Mouse (Mus musculus): ENCODE data around the gene Jagn1. TPM values are rescaled to one million over a fixed set of nuclear protein-coding genes. Genes with fewer than 3 reads are reported as not detected.

Gene Jagn1
- polyA plus RNA-seq, 1 experiment from 2014 or later: 75.0 TPM

- no peak overlapping the region for H3K27ac ChIP-seq (ENCODE audit: low read depth, low read length)
- H3K27me3 ChIP-seq (ENCODE audit: control insufficient read depth, insufficient read depth, low read length): no peaks in the 10 kb centered on the region
- no peaks in the 10 kb centered on the region for H3K36me3 ChIP-seq (ENCODE audit: control insufficient read depth, insufficient read depth, low read length)
- H3K9ac ChIP-seq (ENCODE audit: low read length): no peak overlapping the region
- 74% methylated on average over 9 of the region's 9 CpGs for WGBS
- H3K4me3 ChIP-seq (ENCODE audit: low read depth, low read length): no peak overlapping the region
- DNase-seq (ENCODE audit: low spot score, missing footprints) (no peak), ATAC-seq (ENCODE audit: low FRiP score) (no peak)
- H3K9me3 ChIP-seq (ENCODE audit: control insufficient read depth, low read length): no peaks in the 10 kb centered on the region
- no peak overlapping the region for H3K4me2 ChIP-seq
- H3K4me1 ChIP-seq (ENCODE audit: control insufficient read depth, insufficient read depth, low read length): no peaks in the 10 kb centered on the region
Measured at GRCm38 (mm10) chr6:113406683-113407082, 35.7 kb upstream of the Jagn1 start.

GRCm38 (mm10) chr6:113410001-113410400 is 32.4 kb upstream of the Jagn1 start:
- Histone ChIP-seq H3K9ac (ENCODE audit: low read length) (no peak overlapping the region), H3K9me3 (ENCODE audit: control insufficient read depth, low read length) (no peaks in the 10 kb centered on the region), H3K4me2 (no peak overlapping the region), H3K27me3 (ENCODE audit: control insufficient read depth, insufficient read depth, low read length) (no peaks in the 10 kb centered on the region), H3K27ac (ENCODE audit: low read depth, low read length) (no peak overlapping the region), H3K36me3 (ENCODE audit: control insufficient read depth, insufficient read depth, low read length) (no peaks in the 10 kb centered on the region), H3K4me1 (ENCODE audit: control insufficient read depth, insufficient read depth, low read length) (no peaks in the 10 kb centered on the region), H3K4me3 (ENCODE audit: low read depth, low read length) (no peak overlapping the region)
- 76% methylated on average over 1 of the region's 1 CpGs for WGBS
- ATAC-seq (ENCODE audit: low FRiP score) (no peak), DNase-seq (ENCODE audit: low spot score, missing footprints) (peak; percentile 57)

DNA sequence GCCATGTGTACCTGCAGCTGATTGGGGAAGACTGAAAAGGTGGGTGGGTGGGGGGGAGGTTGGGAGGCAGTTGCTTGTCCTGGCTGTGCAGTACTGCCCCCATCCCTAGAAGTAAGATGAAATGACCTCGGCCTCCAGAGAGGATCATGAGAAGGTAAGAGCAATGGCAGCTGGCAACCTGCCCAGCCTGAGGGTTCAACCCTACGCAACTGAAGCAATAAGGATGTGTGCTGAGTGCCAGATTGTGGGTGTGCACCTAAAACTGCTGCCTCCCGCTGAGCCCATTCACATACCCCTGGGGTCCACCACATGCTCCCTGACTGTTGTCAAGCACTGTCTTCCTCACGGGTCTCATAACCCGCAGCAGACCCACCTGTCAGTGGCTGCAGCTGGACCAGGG is 26.0 kb upstream of the Jagn1 start:
- Histone ChIP-seq H3K4me1 (ENCODE audit: control insufficient read depth, insufficient read depth, low read length) (peaks cover 10% of the 10 kb centered on the region), H3K9ac (ENCODE audit: low read length) (no peak overlapping the region), H3K27me3 (ENCODE audit: control insufficient read depth, insufficient read depth, low read length) (no peaks in the 10 kb centered on the region), H3K4me3 (ENCODE audit: low read depth, low read length) (no peak overlapping the region), H3K36me3 (ENCODE audit: control insufficient read depth, insufficient read depth, low read length) (peaks cover 2% of the 10 kb centered on the region; the same call in 1 of the 2 replicates), H3K4me2 (no peak overlapping the region), H3K9me3 (ENCODE audit: control insufficient read depth, low read length) (no peaks in the 10 kb centered on the region), H3K27ac (ENCODE audit: low read depth, low read length) (no peak overlapping the region)
- WGBS: 86% methylated on average over 5 of the region's 5 CpGs
- no peak for DNase-seq (ENCODE audit: low spot score, missing footprints)
- no peak for ATAC-seq (ENCODE audit: low FRiP score)

DNA sequence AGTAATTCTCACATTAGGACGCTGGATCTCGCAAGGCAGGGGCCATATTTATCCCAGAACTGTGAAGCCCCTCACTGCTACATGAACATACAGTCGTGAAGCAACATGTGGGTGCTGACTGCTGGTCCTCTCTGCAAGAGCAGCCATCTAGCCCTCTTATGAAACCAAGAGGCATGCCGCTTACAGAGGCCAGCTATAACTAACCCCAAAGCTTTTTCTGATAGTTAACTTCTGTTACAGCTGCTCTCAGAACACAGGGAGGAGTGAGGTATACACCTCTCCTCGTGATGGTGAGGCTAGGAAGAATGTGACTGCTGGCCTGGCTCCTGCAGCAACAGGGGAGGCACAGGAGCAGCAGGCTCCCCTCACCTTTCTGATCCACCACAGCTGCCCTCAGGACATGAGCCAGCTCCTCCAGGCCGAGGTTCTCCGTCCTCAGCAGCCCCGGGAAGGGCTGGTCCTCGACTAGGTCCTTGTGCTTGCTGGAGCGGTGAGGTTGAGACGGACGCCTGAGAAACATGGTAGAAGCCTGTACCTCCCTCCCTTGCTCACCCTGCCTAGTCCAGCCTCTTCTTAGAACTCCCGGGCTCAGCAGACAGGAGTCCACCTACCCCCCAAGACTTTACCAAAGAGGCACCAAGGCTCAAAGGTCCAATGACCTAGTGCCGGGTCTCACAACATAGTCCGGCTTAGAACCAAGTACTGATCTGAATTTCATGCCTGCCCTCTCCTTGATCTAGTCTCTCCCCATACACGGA is 23.7 kb upstream of the Jagn1 start:
- peak overlapping the region; percentile 93 for H3K4me2 ChIP-seq
- H3K9me3 ChIP-seq (ENCODE audit: control insufficient read depth, low read length): no peaks in the 10 kb centered on the region
- WGBS: 16% methylated on average over 16 of the region's 16 CpGs
- H3K4me3 ChIP-seq (ENCODE audit: low read depth, low read length): peak overlapping the region; percentile 64
- peaks cover 2% of the 10 kb centered on the region; the same call in 1 of the 2 replicates for H3K36me3 ChIP-seq (ENCODE audit: control insufficient read depth, insufficient read depth, low read length)
- H3K9ac ChIP-seq (ENCODE audit: low read length): peak overlapping the region; percentile 78
- ATAC-seq (ENCODE audit: low FRiP score): no peak; the same call in none of the 2 replicates
- no peaks in the 10 kb centered on the region for H3K27me3 ChIP-seq (ENCODE audit: control insufficient read depth, insufficient read depth, low read length)
- H3K4me1 ChIP-seq (ENCODE audit: control insufficient read depth, insufficient read depth, low read length): peaks cover 10% of the 10 kb centered on the region
- no peak overlapping the region for H3K27ac ChIP-seq (ENCODE audit: low read depth, low read length)
- peak; percentile 91 for DNase-seq (ENCODE audit: low spot score, missing footprints)

GRCm38 (mm10) chr6:113419199-113419587 is 23.2 kb upstream of the Jagn1 start, which contains the start of gene Rpusd3:
Gene Rpusd3, minus strand, starts transcription at chr6:113419340.
- Histone ChIP-seq H3K27me3 (ENCODE audit: control insufficient read depth, insufficient read depth, low read length) (no peaks in the 10 kb centered on the region), H3K4me3 (ENCODE audit: low read depth, low read length) (peak within 1 kb of the TSS; percentile 64), H3K27ac (ENCODE audit: low read depth, low read length) (no peak within 1 kb of the TSS), H3K36me3 (ENCODE audit: control insufficient read depth, insufficient read depth, low read length) (peaks cover 2% of the 10 kb centered on the region; the same call in 1 of the 2 replicates), H3K9ac (ENCODE audit: low read length) (peak within 1 kb of the TSS; percentile 78), H3K4me2 (peak within 1 kb of the TSS; percentile 93), H3K4me1 (ENCODE audit: control insufficient read depth, insufficient read depth, low read length) (peaks cover 10% of the 10 kb centered on the region), H3K9me3 (ENCODE audit: control insufficient read depth, low read length) (no peaks in the 10 kb centered on the region)
- peak; percentile 100 for DNase-seq (ENCODE audit: low spot score, missing footprints)
- peak; percentile 98 for ATAC-seq (ENCODE audit: low FRiP score)
- under 1% methylated on average over 25 of the region's 25 CpGs for WGBS

GRCm38 (mm10) chr6:113423000-113423399 is 19.4 kb upstream of the Jagn1 start:
- no peaks in the 10 kb centered on the region for H3K27me3 ChIP-seq (ENCODE audit: control insufficient read depth, insufficient read depth, low read length)
- DNase-seq (ENCODE audit: low spot score, missing footprints) (no peak), ATAC-seq (ENCODE audit: low FRiP score) (no peak)
- H3K27ac ChIP-seq (ENCODE audit: low read depth, low read length): no peak overlapping the region
- 79% methylated on average over 4 of the region's 4 CpGs for WGBS
- H3K9me3 ChIP-seq (ENCODE audit: control insufficient read depth, low read length): no peaks in the 10 kb centered on the region; the same call in 1 of the 2 replicates
- no peak overlapping the region for H3K4me3 ChIP-seq (ENCODE audit: low read depth, low read length)
- H3K9ac ChIP-seq (ENCODE audit: low read length): no peak overlapping the region
- no peak overlapping the region for H3K4me2 ChIP-seq
- no peaks in the 10 kb centered on the region for H3K36me3 ChIP-seq (ENCODE audit: control insufficient read depth, insufficient read depth, low read length)
- H3K4me1 ChIP-seq (ENCODE audit: control insufficient read depth, insufficient read depth, low read length): peaks cover 9% of the 10 kb centered on the region

DNA sequence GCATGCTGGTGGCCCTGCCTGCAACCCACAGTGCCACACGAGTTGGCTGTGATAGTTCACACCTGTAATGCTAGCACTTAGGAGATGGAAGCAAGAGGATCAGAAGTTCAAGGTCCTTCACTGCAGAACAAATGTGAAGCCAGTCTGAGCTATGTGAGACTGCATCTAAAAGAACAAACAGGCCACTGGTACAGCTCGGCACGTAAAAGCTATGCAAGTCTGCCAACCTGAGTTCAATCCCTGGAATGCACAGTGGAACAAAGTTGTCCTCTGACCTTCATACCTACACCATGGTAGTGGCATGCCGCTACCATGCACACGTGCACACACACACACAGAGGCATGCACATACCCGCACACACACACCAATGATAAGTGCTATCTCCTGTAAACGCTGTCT is 18.2 kb upstream of the Jagn1 start:
- no peak for DNase-seq (ENCODE audit: low spot score, missing footprints)
- H3K4me3 ChIP-seq (ENCODE audit: low read depth, low read length): no peak overlapping the region
- H3K27me3 ChIP-seq (ENCODE audit: control insufficient read depth, insufficient read depth, low read length): no peaks in the 10 kb centered on the region
- no peak for ATAC-seq (ENCODE audit: low FRiP score)
- 86% methylated on average over 7 of the region's 7 CpGs for WGBS
- H3K4me2 ChIP-seq: no peak overlapping the region
- no peak overlapping the region for H3K9ac ChIP-seq (ENCODE audit: low read length)
- H3K27ac ChIP-seq (ENCODE audit: low read depth, low read length): no peak overlapping the region
- H3K4me1 ChIP-seq (ENCODE audit: control insufficient read depth, insufficient read depth, low read length): 0 out of 2 replicates have a peak, but pooled peaks cover 2% of the 10 kb centered on the region
- no peaks in the 10 kb centered on the region for H3K36me3 ChIP-seq (ENCODE audit: control insufficient read depth, insufficient read depth, low read length)
- H3K9me3 ChIP-seq (ENCODE audit: control insufficient read depth, low read length): no peaks in the 10 kb centered on the region; the same call in 1 of the 2 replicates

- DNase-seq (ENCODE audit: low spot score, missing footprints) (no peak), ATAC-seq (ENCODE audit: low FRiP score) (no peak)
- no peak overlapping the region for H3K4me3 ChIP-seq (ENCODE audit: low read depth, low read length)
- H3K27ac ChIP-seq (ENCODE audit: low read depth, low read length): no peak overlapping the region
- no peaks in the 10 kb centered on the region for H3K36me3 ChIP-seq (ENCODE audit: control insufficient read depth, insufficient read depth, low read length)
- whole genome bisulfite sequencing: 87% methylated on average over 4 of the region's 4 CpGs
- H3K9me3 ChIP-seq (ENCODE audit: control insufficient read depth, low read length): no peaks in the 10 kb centered on the region; the same call in 1 of the 2 replicates
- H3K4me2 ChIP-seq: no peak overlapping the region
- no peaks in the 10 kb centered on the region for H3K27me3 ChIP-seq (ENCODE audit: control insufficient read depth, insufficient read depth, low read length)
- no peak overlapping the region for H3K9ac ChIP-seq (ENCODE audit: low read length)
- H3K4me1 ChIP-seq (ENCODE audit: control insufficient read depth, insufficient read depth, low read length): no peaks in the 10 kb centered on the region
Measured at GRCm38 (mm10) chr6:113426696-113427095, 15.7 kb upstream of the Jagn1 start.

DNA sequence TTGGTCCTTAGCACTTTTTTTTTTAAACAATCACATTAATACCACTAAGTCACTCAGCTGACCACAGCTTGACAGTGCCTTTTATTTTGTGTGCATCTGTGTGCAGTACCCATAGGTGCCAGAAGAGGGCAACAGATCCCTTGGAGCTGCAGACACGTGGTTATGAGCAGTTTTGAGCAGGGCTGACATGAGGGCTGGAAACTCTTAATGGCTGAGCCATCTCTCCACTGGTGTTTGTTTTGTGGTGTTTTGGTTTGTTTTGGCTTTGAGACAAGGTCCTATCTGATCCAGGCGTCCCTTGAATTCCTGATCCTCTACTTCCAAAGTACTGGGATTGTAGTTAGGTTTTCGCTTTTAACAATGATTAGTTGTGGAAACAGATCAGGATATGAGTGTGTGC is 15.0 kb upstream of the Jagn1 start:
- ATAC-seq (ENCODE audit: low FRiP score) (no peak), DNase-seq (ENCODE audit: low spot score, missing footprints) (peak; percentile 92)
- Histone ChIP-seq H3K36me3 (ENCODE audit: control insufficient read depth, insufficient read depth, low read length) (no peaks in the 10 kb centered on the region), H3K9me3 (ENCODE audit: control insufficient read depth, low read length) (no peaks in the 10 kb centered on the region; the same call in 1 of the 2 replicates), H3K4me3 (ENCODE audit: low read depth, low read length) (no peak overlapping the region), H3K4me2 (no peak overlapping the region), H3K27ac (ENCODE audit: low read depth, low read length) (no peak overlapping the region), H3K27me3 (ENCODE audit: control insufficient read depth, insufficient read depth, low read length) (no peaks in the 10 kb centered on the region), H3K4me1 (ENCODE audit: control insufficient read depth, insufficient read depth, low read length) (no peaks in the 10 kb centered on the region), H3K9ac (ENCODE audit: low read length) (no peak overlapping the region)
- 62% methylated on average over 3 of the region's 3 CpGs for WGBS

Data from midbrain, embryonic 11.5 days (tissue).